Mouse (Mus musculus) R1 (cell line): ENCODE measurements around the gene Crybb1.

Experiments used
- DNase-seq: peaks from one replicate; pipeline ENCODE4 v3.0.0-alpha.2; 2018; ENCODE audit warnings: low read depth, low spot score

Gene Crybb1

GRCm38 (mm10) chr5:112301694-112302093, 46.1 kb downstream of the Crybb1 start:
- DNase-seq, result no peak

- no peak for DNase-seq
Measured at GRCm38 (mm10) chr5:112302310-112302709, 46.7 kb downstream of the Crybb1 start.

- no peak for DNase-seq
Measured at GRCm38 (mm10) chr5:112305842-112306241, 50.2 kb downstream of the Crybb1 start.

- DNase-seq, result no peak
Measured at GRCm38 (mm10) chr5:112313222-112313885, 57.7 kb downstream of the Crybb1 start.

GRCm38 (mm10) chr5:112316468-112316867, 60.9 kb downstream of the Crybb1 start:
- DNase-seq, result no peak

GRCm38 (mm10) chr5:112317328-112317727, 61.7 kb downstream of the Crybb1 start:
- DNase-seq, result no peak
